Mouse (Mus musculus) liver, embryonic 16.5 days (tissue): ENCODE measurements around the gene Rbm20. TPM values are rescaled to one million over a fixed set of nuclear protein-coding genes. Genes with fewer than 3 reads are reported as not detected.

Experiments
- ATAC-seq: fragments of 200-750 bp; cut with Nextera tagmentation; 2 replicates; pipeline ENCODE4 v1.8.0; 2017; ENCODE audit warnings: low read depth, mild to moderate bottlenecking, moderate number of reproducible peaks, moderate library complexity
- H3K27ac ChIP-seq: fragments of 300-500 bp; sonication (generic); 2 replicates; pipeline ENCODE4 v1.5.1; 2014; ENCODE audit warnings: mild to moderate bottlenecking, low read length
- H3K27me3 ChIP-seq: fragments of 300-500 bp; sonication (generic); 2 replicates; pipeline ENCODE4 v1.6.1; 2014; ENCODE audit warnings: low read depth, low read length, mixed read lengths; ENCODE audit not compliant: control insufficient read depth, insufficient read depth
- H3K36me3 ChIP-seq: fragments of 300-500 bp; sonication (generic); 2 replicates; pipeline ENCODE4 v1.6.1; 2014; ENCODE audit warnings: mild to moderate bottlenecking; ENCODE audit not compliant: control insufficient read depth, insufficient read depth
- H3K4me1 ChIP-seq: fragments of 300-500 bp; sonication (generic); 2 replicates; pipeline ENCODE4 v1.6.1; 2014; ENCODE audit warnings: low read depth, low read length, mixed read lengths; ENCODE audit not compliant: control insufficient read depth
- H3K4me2 ChIP-seq: fragments of 300-500 bp; sonication (generic); 2 replicates; pipeline ENCODE4 v1.6.1; 2014; ENCODE audit warnings: low read depth, low read length, mixed read lengths
- H3K4me3 ChIP-seq: fragments of 300-500 bp; sonication (generic); 2 replicates; pipeline ENCODE4 v1.5.1; 2014; ENCODE audit warnings: low read depth, mild to moderate bottlenecking, low read length
- H3K9ac ChIP-seq: fragments of 300-500 bp; sonication (generic); 2 replicates; pipeline ENCODE4 v1.6.1; 2014; ENCODE audit warnings: low read depth, low read length
- H3K9me3 ChIP-seq: fragments of 300-500 bp; sonication (generic); replicated peaks from 2 replicates; pipeline ENCODE4 v1.6.1; 2016; ENCODE audit warnings: low read length; ENCODE audit not compliant: control insufficient read depth
- WGBS: fragments of 180-500 bp; shearing (Covaris S2); extraction: QIAGEN DNeasy Blood & Tissue Kit; methylation state at CpG from one replicate; pipeline ENCODE4 v1.1.7; 2014; ENCODE audit not compliant: insufficient replicate concordance; 5-methylcytosine and 5-hydroxymethylcytosine counted together
- polyA plus RNA-seq: library from polyadenylated mRNA; unstranded; fragments of >200 nt; fragmentation: Nextera tagmentation; extraction: Ambion mirVana; gene quantifications from 2 replicates; pipeline ENCODE4 v1.2.1, GENCODE M21; 2015

Gene Rbm20
- polyA plus RNA-seq, 1 experiment from 2014 or later = 0.25 TPM

- Histone ChIP-seq H3K27me3 (no peaks in the 10 kb centered on the region), H3K4me1 (peaks cover 28% of the 10 kb centered on the region)
- WGBS = 66% methylated on average over 11 of the region's 11 CpGs
Observed at GRCm38 (mm10) chr19:53816242-53816641, 139.1 kb downstream of the Rbm20 start.

DNA sequence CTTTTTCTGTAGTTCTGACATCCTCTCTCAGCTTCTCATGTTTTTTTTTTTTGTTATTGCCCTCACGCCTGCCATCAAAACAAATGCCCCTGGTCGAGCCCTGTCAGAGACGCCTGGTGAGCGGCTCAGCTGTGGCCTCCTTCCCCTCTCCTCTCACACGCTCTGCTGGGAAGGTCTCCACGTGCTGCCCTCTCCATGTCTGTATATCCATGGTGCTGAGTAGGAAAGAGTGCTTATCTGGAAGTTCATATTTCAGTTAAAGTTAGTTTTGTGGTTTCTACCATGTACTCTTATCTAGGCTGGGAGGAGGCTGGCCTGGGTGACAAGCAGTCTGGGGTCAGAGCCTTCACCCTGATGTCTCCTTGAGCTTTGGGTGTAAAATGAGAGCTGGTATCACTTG lies 142.2 kb downstream of the Rbm20 start:
- ATAC-seq = peak; percentile 92
- no peaks in the 10 kb centered on the region for H3K9me3 ChIP-seq
- WGBS = 22% methylated on average over 6 of the region's 6 CpGs
- no peak overlapping the region for H3K4me3 ChIP-seq
- no peaks in the 10 kb centered on the region for H3K36me3 ChIP-seq
- peaks cover 44% of the 10 kb centered on the region for H3K4me1 ChIP-seq
- H3K27me3 ChIP-seq = no peaks in the 10 kb centered on the region
- H3K4me2 ChIP-seq = peak overlapping the region; percentile 41
- peak overlapping the region; percentile 79 for H3K27ac ChIP-seq
- H3K9ac ChIP-seq = peak overlapping the region; percentile 39

More at GRCm38 (mm10) chr19:53816242-53816641, 139.1 kb downstream of the Rbm20 start:
- Histone ChIP-seq H3K27ac (no peak overlapping the region), H3K36me3 (no peaks in the 10 kb centered on the region), H3K4me2 (no peak overlapping the region), H3K9ac (no peak overlapping the region), H3K9me3 (no peaks in the 10 kb centered on the region), H3K4me3 (no peak overlapping the region)
- no peak for ATAC-seq

GRCm38 (mm10) chr19:53821241-53822120 lies 144.4 kb downstream of the Rbm20 start:
- peaks cover 44% of the 10 kb centered on the region for H3K4me1 ChIP-seq
- no peak for ATAC-seq
- peak overlapping the region; percentile 35; the same call in 1 of the 2 replicates for H3K27ac ChIP-seq
- H3K4me3 ChIP-seq = no peak overlapping the region
- no peaks in the 10 kb centered on the region for H3K27me3 ChIP-seq
- peak overlapping the region; percentile 3; the same call in 1 of the 2 replicates for H3K9ac ChIP-seq
- H3K36me3 ChIP-seq = no peaks in the 10 kb centered on the region
- H3K4me2 ChIP-seq = 0 out of 2 replicates have a peak overlapping the region, but pooled peaks have one; percentile 2
- WGBS = 56% methylated on average over 13 of the region's 13 CpGs
- H3K9me3 ChIP-seq = no peaks in the 10 kb centered on the region

DNA sequence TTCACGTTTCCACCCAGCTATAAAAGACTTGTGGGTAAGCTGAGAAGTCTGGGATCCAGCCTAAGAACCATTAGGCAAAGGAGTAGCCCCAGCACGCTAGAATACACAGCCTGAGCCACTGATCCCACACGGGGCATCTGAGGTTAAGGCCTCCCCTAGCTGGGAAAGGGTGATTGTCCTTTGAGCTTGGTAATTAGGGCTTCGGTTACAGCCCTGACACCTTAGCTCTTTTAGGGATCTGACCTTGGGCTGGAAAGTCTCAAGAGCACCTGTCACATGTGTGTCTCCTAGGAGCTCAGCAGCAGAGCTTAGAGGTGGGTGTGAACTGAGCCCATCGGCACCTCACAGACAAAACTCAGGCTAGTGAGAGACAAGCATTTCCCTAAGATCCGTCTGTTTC lies 146.7 kb downstream of the Rbm20 start:
- peak overlapping the region; percentile 10; the same call in 1 of the 2 replicates for H3K27ac ChIP-seq
- no peak for ATAC-seq
- peaks cover 39% of the 10 kb centered on the region for H3K4me1 ChIP-seq
- peak overlapping the region; percentile 22 for H3K4me3 ChIP-seq
- no peaks in the 10 kb centered on the region for H3K9me3 ChIP-seq
- WGBS = 53% methylated on average over 6 of the region's 6 CpGs
- peak overlapping the region; percentile 31 for H3K4me2 ChIP-seq
- 0 out of 2 replicates have a peak overlapping the region, but pooled peaks have one; percentile 24 for H3K9ac ChIP-seq
- no peaks in the 10 kb centered on the region for H3K27me3 ChIP-seq
- H3K36me3 ChIP-seq = no peaks in the 10 kb centered on the region

GRCm38 (mm10) chr19:53824872-53825680 lies 148.0 kb downstream of the Rbm20 start:
- H3K36me3 ChIP-seq = no peaks in the 10 kb centered on the region
- H3K27me3 ChIP-seq = no peaks in the 10 kb centered on the region
- peaks cover 27% of the 10 kb centered on the region for H3K4me1 ChIP-seq
- peak overlapping the region; percentile 53 for H3K4me3 ChIP-seq
- peak overlapping the region; percentile 62 for H3K4me2 ChIP-seq
- peak overlapping the region; percentile 36 for H3K9ac ChIP-seq
- H3K27ac ChIP-seq = peak overlapping the region; percentile 42
- WGBS = 56% methylated on average over 21 of the region's 21 CpGs
- ATAC-seq = peak; percentile 82
- H3K9me3 ChIP-seq = no peaks in the 10 kb centered on the region

DNA sequence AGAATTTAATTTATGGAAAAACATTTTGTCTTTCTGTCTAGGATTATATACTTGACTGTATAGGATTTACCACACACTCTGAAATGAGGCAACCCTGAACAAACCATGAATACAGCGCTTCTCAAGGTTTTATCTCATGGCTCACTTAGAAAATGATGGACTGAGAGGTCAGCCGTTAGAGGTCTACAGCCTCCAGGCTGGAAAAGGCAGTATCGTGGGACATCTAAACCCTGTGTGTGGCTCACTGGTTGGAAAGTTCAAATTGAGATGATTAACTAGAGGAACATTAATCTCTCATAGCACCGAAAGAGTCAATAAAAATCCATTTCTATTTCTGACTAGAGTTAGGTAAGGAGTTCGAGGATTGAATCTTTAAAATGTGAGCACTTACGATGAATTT lies 152.9 kb downstream of the Rbm20 start:
- Histone ChIP-seq H3K9ac (no peak overlapping the region), H3K4me3 (no peak overlapping the region), H3K27me3 (no peaks in the 10 kb centered on the region), H3K27ac (no peak overlapping the region), H3K36me3 (no peaks in the 10 kb centered on the region), H3K9me3 (no peaks in the 10 kb centered on the region), H3K4me2 (no peak overlapping the region), H3K4me1 (peaks cover 8% of the 10 kb centered on the region)
- no peak for ATAC-seq
- WGBS = 41% methylated on average over 6 of the region's 6 CpGs

GRCm38 (mm10) chr19:53830407-53831163 lies 153.5 kb downstream of the Rbm20 start:
- 15% methylated on average over 8 of the region's 8 CpGs for WGBS
- ATAC-seq = peak; percentile 37; the same call in 1 of the 2 replicates
- H3K9me3 ChIP-seq = no peaks in the 10 kb centered on the region
- H3K27ac ChIP-seq = no peak overlapping the region
- no peaks in the 10 kb centered on the region for H3K36me3 ChIP-seq
- no peak overlapping the region for H3K4me2 ChIP-seq
- H3K4me3 ChIP-seq = no peak overlapping the region
- no peak overlapping the region for H3K9ac ChIP-seq
- H3K27me3 ChIP-seq = no peaks in the 10 kb centered on the region
- peaks cover 8% of the 10 kb centered on the region for H3K4me1 ChIP-seq

- Histone ChIP-seq H3K4me2 (no peak overlapping the region), H3K9ac (no peak overlapping the region), H3K36me3 (no peaks in the 10 kb centered on the region), H3K27me3 (no peaks in the 10 kb centered on the region), H3K4me3 (no peak overlapping the region), H3K27ac (no peak overlapping the region), H3K9me3 (no peaks in the 10 kb centered on the region), H3K4me1 (peaks cover 8% of the 10 kb centered on the region)
- ATAC-seq = no peak
- 43% methylated on average over 3 of the region's 3 CpGs for WGBS
Observed at GRCm38 (mm10) chr19:53831164-53831448, 154.0 kb downstream of the Rbm20 start.
